Comparison of ENCODE assay signal across 17 mouse cellular contexts in genomic region chr7:37098950-37099349, GRCm38 (mm10).
A peak's percentile ranks its signal among the peaks of the same experiment; 100 is the strongest.
DNase-seq lines count a peak whose midpoint lies in the region; ATAC-seq lines count a peak whose summit lies in the region.
"Had no signal": no experiment of that assay in that cellular context is flagged by ENCODE, and none has a peak within 500 bp of the region (broad histone marks: within the 10 kb centered on the region; RNA-seq: fewer than 3 reads in every experiment).

No protein-coding gene starts in this region.

- H3K27me3 ChIP-seq in midbrain, embryonic 13.5 days, result no peaks in the 10 kb centered on the region
- H3K27me3 ChIP-seq in midbrain, embryonic 11.5 days (ENCODE audit: control insufficient read depth, insufficient read depth, low read length), result no peaks in the 10 kb centered on the region
- no peaks in the 10 kb centered on the region for H3K27me3 ChIP-seq in liver, embryonic 15.5 days
- 0 out of 2 replicates have a peak, but pooled peaks cover 9% of the 10 kb centered on the region for H3K27me3 ChIP-seq in limb, embryonic 10.5 days (ENCODE audit: low read depth, poor library complexity, severe bottlenecking)
- H3K27me3 ChIP-seq: embryonic facial prominence, embryonic 15.5 days had no signal

- 22% methylated on average over 5 of the region's 5 CpGs for WGBS in midbrain, embryonic 13.5 days
- WGBS in midbrain, embryonic 11.5 days, result 30% methylated on average over 5 of the region's 5 CpGs
- 14% methylated on average over 5 of the region's 5 CpGs for WGBS in liver, embryonic 15.5 days (ENCODE audit: insufficient replicate concordance)
- WGBS in limb, embryonic 10.5 days, result 44% methylated on average over 5 of the region's 5 CpGs

- no peaks in the 10 kb centered on the region for H3K9me3 ChIP-seq in midbrain, embryonic 13.5 days
- no peaks in the 10 kb centered on the region for H3K9me3 ChIP-seq in midbrain, embryonic 11.5 days (ENCODE audit: control insufficient read depth, low read length)
- H3K9me3 ChIP-seq in liver, embryonic 15.5 days (replicated peaks), result no peaks in the 10 kb centered on the region
- H3K9me3 ChIP-seq in limb, embryonic 10.5 days (replicated peaks), result no peaks in the 10 kb centered on the region
- H3K9me3 ChIP-seq: embryonic facial prominence, embryonic 15.5 days; heart, embryonic 13.5 days had no signal

- H3K4me3 ChIP-seq in midbrain, embryonic 13.5 days (replicated peaks), result no peak overlapping the region
- H3K4me3 ChIP-seq in midbrain, embryonic 11.5 days (ENCODE audit: low read depth, low read length), result no peak overlapping the region
- no peak overlapping the region for H3K4me3 ChIP-seq in liver, embryonic 15.5 days (replicated peaks)
- H3K4me3 ChIP-seq in limb, embryonic 10.5 days, result no peak overlapping the region
- H3K4me3 ChIP-seq: embryonic facial prominence, embryonic 15.5 days; heart, embryonic 13.5 days had no signal

- no peak for DNase-seq in frontal cortex, postnatal 14 days (ENCODE audit: low spot score in 2 of 2)
- DNase-seq in midbrain, embryonic 11.5 days (ENCODE audit: low spot score, missing footprints), result no peak
- DNase-seq in c-Kit-positive CD71-positive TER-119-positive erythroid progenitor cells, embryonic 14.5 days (ENCODE audit: low spot score), result peak; percentile 45
- no peak for DNase-seq in adrenal gland, postnatal 14 days
- DNase-seq in limb, embryonic 10.5 days (ENCODE audit: low spot score), result no peak
- DNase-seq: B cell, adult 2 months; cerebellum, adult 11-12 months; kidney, adult 11 months; kidney, postnatal 10 days; lung, adult 18-20 months; lung, postnatal 36 days had no signal

- H3K9ac ChIP-seq in midbrain, embryonic 13.5 days (replicated peaks), result no peak overlapping the region
- H3K9ac ChIP-seq in midbrain, embryonic 11.5 days (ENCODE audit: low read length), result no peak overlapping the region
- H3K9ac ChIP-seq in liver, embryonic 15.5 days, result no peak overlapping the region
- H3K9ac ChIP-seq: embryonic facial prominence, embryonic 15.5 days; heart, embryonic 13.5 days had no signal

- H3K4me2 ChIP-seq in midbrain, embryonic 13.5 days (replicated peaks), result no peak overlapping the region
- H3K4me2 ChIP-seq in midbrain, embryonic 11.5 days, result no peak overlapping the region
- no peak overlapping the region; the same call in 1 of the 2 replicates for H3K4me2 ChIP-seq in liver, embryonic 15.5 days
- H3K4me2 ChIP-seq: embryonic facial prominence, embryonic 15.5 days; heart, embryonic 13.5 days had no signal

- H3K36me3 ChIP-seq in midbrain, embryonic 13.5 days, result no peaks in the 10 kb centered on the region
- no peaks in the 10 kb centered on the region for H3K36me3 ChIP-seq in midbrain, embryonic 11.5 days (ENCODE audit: control insufficient read depth, insufficient read depth, low read length)
- H3K36me3 ChIP-seq in liver, embryonic 15.5 days (replicated peaks), result no peaks in the 10 kb centered on the region
- H3K36me3 ChIP-seq in limb, embryonic 10.5 days, result no peaks in the 10 kb centered on the region
- H3K36me3 ChIP-seq: embryonic facial prominence, embryonic 15.5 days; heart, embryonic 13.5 days had no signal

- 0 out of 2 replicates have a peak, but pooled peaks have one; percentile 52 for ATAC-seq in frontal cortex, adult (ENCODE audit: low TSS enrichment)
- peak; percentile 50; the same call in 1 of the 2 replicates for ATAC-seq in midbrain, embryonic 13.5 days
- ATAC-seq in midbrain, embryonic 11.5 days (ENCODE audit: low FRiP score), result no peak; the same call in 1 of the 2 replicates
- ATAC-seq in liver, embryonic 15.5 days (ENCODE audit: insufficient read depth), result peak; percentile 60; the same call in 1 of the 2 replicates
- ATAC-seq: Patski had no signal

- H3K27ac ChIP-seq in midbrain, embryonic 13.5 days, result no peak overlapping the region
- no peak overlapping the region for H3K27ac ChIP-seq in midbrain, embryonic 11.5 days (ENCODE audit: low read depth, low read length)
- no peak overlapping the region for H3K27ac ChIP-seq in liver, embryonic 15.5 days (replicated peaks)
- no peak overlapping the region for H3K27ac ChIP-seq in limb, embryonic 10.5 days
- H3K27ac ChIP-seq: embryonic facial prominence, embryonic 15.5 days; heart, embryonic 13.5 days had no signal

- H3K4me1 ChIP-seq in midbrain, embryonic 13.5 days (replicated peaks), result peaks cover 3% of the 10 kb centered on the region; the same call in 1 of the 2 replicates
- no peaks in the 10 kb centered on the region for H3K4me1 ChIP-seq in midbrain, embryonic 11.5 days (ENCODE audit: control insufficient read depth, insufficient read depth, low read length)
- H3K4me1 ChIP-seq in liver, embryonic 15.5 days (replicated peaks), result 0 out of 2 replicates have a peak, but pooled peaks cover 2% of the 10 kb centered on the region
- peaks cover 8% of the 10 kb centered on the region; the same call in 1 of the 2 replicates for H3K4me1 ChIP-seq in limb, embryonic 10.5 days
- H3K4me1 ChIP-seq: embryonic facial prominence, embryonic 15.5 days; heart, embryonic 13.5 days had no signal
